Mouse (Mus musculus) C2C12 (cell line): ENCODE results near the gene Trim59. TPM values are rescaled to one million over a fixed set of nuclear protein-coding genes. Genes with fewer than 3 reads are reported as not detected.
A peak's percentile ranks its signal among the peaks of the same experiment; 100 is the strongest.

ENCODE experiments used
- H3K27me3 ChIP-seq: one replicate; pipeline ENCODE4 v1.6.1; 2011; ENCODE audit not compliant: control insufficient read depth, insufficient read depth, insufficient read length
- H3K36me3 ChIP-seq: one replicate; pipeline ENCODE4 v1.6.1; 2011; ENCODE audit not compliant: control insufficient read depth, insufficient read depth
- H3K4me3 ChIP-seq: one replicate; pipeline ENCODE4 v1.5.1; 2011; ENCODE audit warnings: mild to moderate bottlenecking, control low read depth; ENCODE audit not compliant: poor library complexity, insufficient read depth, severe bottlenecking
- H3K79me2 ChIP-seq: one replicate; pipeline ENCODE4 v1.6.1; 2011; ENCODE audit not compliant: control insufficient read depth, insufficient read depth
- H3K79me3 ChIP-seq: one replicate; pipeline ENCODE4 v1.6.1; 2011; ENCODE audit warnings: low read depth, control low read depth
- H3ac ChIP-seq: one replicate; pipeline ENCODE3; 2011; ENCODE audit warnings: low read depth; ENCODE audit not compliant: control insufficient read depth, insufficient read length
- CEBPB ChIP-seq: IDR thresholded peaks from one replicate; pipeline ENCODE4 v1.6.1; 2011; ENCODE audit warnings: low read depth, mild to moderate bottlenecking, control low read depth, moderate library complexity
- CTCF ChIP-seq: IDR thresholded peaks from one replicate; pipeline ENCODE4 v1.5.1; 2011; ENCODE audit not compliant: control insufficient read depth, insufficient read depth, insufficient read length
- FOSL1 ChIP-seq: IDR thresholded peaks from one replicate; pipeline ENCODE4 v1.8.0; 2011; ENCODE audit warnings: mild to moderate bottlenecking, low read length; ENCODE audit not compliant: poor library complexity, insufficient read depth, severe bottlenecking
- MAX ChIP-seq: IDR thresholded peaks from one replicate; pipeline ENCODE4 v1.6.1; 2011; ENCODE audit warnings: mild to moderate bottlenecking, control low read depth
- MYOD1 ChIP-seq: IDR thresholded peaks from one replicate; pipeline ENCODE4 v1.6.1; 2011; ENCODE audit warnings: low read depth; ENCODE audit not compliant: control insufficient read depth, insufficient read length
- MYOG ChIP-seq: IDR thresholded peaks from one replicate; pipeline ENCODE4 v1.6.1; 2011; ENCODE audit not compliant: control insufficient read depth, insufficient read length; ENCODE audit errors: extremely low read depth
- USF1 ChIP-seq: IDR thresholded peaks from one replicate; pipeline ENCODE4 v1.6.1; 2011; ENCODE audit warnings: low read depth, mild to moderate bottlenecking, control low read depth, moderate library complexity
- microRNA-seq: library from miRNA; unstranded; fragments of <30 nt; microRNA quantifications from one replicate; pipeline ENCODE4, GENCODE M21; 2019; ENCODE audit warnings: borderline microRNAs expressed
- polyA plus RNA-seq: library from polyadenylated mRNA; unstranded; fragments of >200 nt; fragmentation: generic; extraction: Trizol; gene quantifications from one replicate; pipeline ENCODE4 v1.2.1, GENCODE M21; 2012; ENCODE audit warnings: missing spikeins

Trim59 gene
- polyA plus RNA-seq, 1 experiment, result 24.7 TPM

DNA sequence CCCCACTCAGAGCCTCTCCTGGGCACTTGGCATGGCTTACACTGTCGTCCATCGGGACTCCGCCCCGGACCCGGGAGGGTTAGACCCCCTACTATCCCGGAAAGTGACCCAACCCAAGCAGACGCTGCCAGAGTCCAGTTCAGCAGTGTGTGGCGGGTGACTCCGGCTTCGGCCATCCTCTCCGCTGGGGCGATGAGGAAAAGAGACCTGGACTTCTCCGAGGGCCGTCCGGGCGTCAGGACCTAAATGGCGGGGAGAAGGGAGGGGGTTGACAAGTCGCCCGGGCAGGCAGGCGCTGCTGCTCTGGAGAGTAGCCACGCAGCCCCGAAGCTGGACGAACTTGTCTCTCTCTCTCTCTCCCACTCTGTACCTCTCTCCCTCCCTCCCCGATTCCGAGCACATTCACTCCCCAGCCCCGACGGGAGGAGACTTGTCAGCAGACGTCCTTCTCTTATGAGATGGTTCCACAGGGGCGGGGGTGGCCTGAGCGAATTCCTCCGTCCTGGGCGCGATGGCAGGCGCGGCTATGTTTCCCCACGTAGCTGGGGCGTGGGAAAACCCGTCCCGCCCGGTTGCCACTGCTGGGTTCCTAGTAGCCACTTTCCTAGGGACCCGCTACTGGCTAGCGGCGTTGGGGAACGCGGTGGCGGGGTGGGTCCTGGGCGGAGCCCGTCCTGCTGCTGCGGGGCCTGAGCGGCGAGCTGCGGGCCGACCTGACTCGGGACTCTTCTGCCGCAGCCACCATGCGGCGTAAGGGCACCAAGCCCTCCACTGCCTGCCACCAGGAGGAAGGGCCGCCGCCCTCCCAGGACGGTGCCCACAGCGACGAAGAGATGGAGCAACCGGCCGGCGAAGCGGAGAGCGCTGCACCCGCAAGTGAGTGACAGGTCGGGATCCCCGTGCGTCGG is 39.0 kb downstream of the Trim59 start:
- peaks cover 71% of the 10 kb centered on the region for H3K79me3 ChIP-seq
- TF ChIP-seq MAX (no peak), USF1 (no peak), CTCF (no peak), CEBPB (no peak), MYOG (no peak), FOSL1 (no peak), MYOD1 (no peak)
- H3K36me3 ChIP-seq, result peaks cover 41% of the 10 kb centered on the region
- H3K79me2 ChIP-seq, result peaks cover 96% of the 10 kb centered on the region
- peak overlapping the region; percentile 97 for H3K4me3 ChIP-seq
- H3K27me3 ChIP-seq, result no peaks in the 10 kb centered on the region
- peak overlapping the region; percentile 78 for H3ac ChIP-seq

DNA sequence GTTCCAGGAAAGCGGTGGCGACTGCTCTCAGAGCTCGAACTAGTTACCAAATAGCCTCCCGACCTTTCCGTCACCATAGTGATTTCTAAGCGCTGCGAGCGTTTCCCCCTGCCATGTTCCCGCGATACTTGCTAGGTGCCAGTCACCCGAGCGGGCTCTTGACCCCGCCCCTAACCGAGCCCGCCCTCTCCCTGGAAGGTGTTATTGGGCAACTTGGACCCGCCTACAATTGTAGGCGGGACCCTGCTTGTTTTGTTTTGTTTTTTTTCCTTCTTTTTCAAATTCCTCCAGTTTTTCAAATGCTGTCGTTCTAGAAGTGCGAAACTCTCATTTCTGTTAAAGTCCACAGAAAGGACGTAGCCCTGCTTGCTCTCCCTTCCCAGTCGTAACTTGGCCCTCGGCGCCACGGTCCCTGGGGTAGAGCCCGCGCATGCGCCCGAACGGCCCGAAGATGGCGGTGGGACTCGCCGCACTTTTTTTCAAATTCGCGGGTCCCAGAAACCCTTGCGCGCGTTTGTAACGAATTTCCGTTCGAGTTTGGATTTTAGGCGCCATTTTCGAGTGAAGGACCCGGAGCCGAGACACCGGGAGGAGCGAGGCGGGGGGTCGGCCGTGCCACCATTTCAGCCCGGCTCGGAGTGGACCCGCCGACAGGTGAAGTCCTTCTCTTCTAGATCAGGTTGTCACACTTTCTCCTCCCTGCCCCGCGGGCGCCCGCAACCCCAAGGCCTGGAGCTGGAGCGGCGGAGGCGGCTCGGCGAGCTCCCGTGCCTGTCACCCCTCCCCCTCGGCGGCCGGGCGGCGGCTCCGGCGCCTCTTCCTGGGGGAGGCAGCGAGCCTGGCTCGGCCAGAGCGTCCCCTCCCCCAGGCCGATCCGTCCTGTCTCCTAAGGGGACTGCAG is 39.9 kb downstream of the Trim59 start, which contains the start of the genes Ift80 and Smc4:
TSS of gene Ift80 (minus strand) at position 134 of the 901 bp plus-strand sequence.
TSS of gene Smc4 (plus strand) at position 302 of the 901 bp plus-strand sequence.
- Histone ChIP-seq H3K4me3 (peak within 1 kb of the TSS; percentile 97), H3K79me2 (peaks cover 94% of the 10 kb centered on the region), H3K36me3 (peaks cover 32% of the 10 kb centered on the region), H3K79me3 (peaks cover 65% of the 10 kb centered on the region), H3K27me3 (no peaks in the 10 kb centered on the region), H3ac (peak within 1 kb of the TSS; percentile 83)
- TF ChIP-seq MAX, result peak; percentile 11
- no peak for TF ChIP-seq CTCF
- peak; percentile 84 for TF ChIP-seq CEBPB

DNA sequence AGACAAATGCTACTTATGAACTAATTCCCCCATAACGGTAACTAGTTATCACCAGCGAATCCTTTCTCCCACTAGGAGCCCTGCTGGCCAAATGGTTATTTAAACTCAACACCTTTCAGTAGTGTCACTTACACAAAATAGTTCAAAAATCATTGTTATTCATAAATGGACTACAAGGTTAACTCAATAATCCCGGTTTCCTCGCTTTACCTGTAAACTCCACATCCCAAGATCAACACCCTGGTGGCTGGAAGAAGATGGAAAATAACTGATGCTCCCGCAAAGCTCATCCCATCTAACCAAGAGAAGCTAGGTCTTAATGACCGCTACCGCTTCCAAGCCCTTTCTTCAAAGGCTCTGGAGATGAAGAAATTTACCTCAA is 40.5 kb downstream of the Trim59 start:
- peak overlapping the region; percentile 67 for H3ac ChIP-seq
- peaks cover 94% of the 10 kb centered on the region for H3K79me2 ChIP-seq
- peaks cover 61% of the 10 kb centered on the region for H3K79me3 ChIP-seq
- H3K4me3 ChIP-seq, result peak overlapping the region; percentile 97
- TF ChIP-seq MAX, result no peak
- TF ChIP-seq CTCF, result no peak
- no peak for TF ChIP-seq MYOD1
- TF ChIP-seq USF1, result no peak
- H3K36me3 ChIP-seq, result peaks cover 26% of the 10 kb centered on the region
- no peaks in the 10 kb centered on the region for H3K27me3 ChIP-seq

DNA sequence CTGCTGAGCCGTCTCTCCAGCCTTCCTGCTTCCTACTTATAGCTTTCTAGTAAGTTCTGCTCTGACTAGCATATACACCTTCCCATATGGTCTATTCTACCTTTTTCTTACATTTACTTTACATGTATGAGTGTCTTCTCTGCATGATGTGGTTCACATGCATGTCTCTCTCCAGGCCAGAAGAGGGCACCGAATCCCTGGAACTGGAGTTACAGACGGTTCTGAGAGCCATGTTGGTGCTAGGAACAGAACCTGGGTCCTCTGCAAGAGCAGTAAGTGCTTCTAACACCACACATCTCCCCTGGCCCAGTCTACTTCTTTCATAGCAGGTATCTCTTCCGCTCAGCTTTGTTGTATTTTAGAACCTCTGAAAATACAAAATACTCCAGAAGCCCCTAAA is 41.8 kb downstream of the Trim59 start:
- peaks cover 50% of the 10 kb centered on the region for H3K79me3 ChIP-seq
- TF ChIP-seq CTCF, result no peak
- no peak for TF ChIP-seq FOSL1
- TF ChIP-seq USF1, result no peak
- no peak for TF ChIP-seq MAX
- no peak for TF ChIP-seq MYOD1
- TF ChIP-seq CEBPB, result no peak
- TF ChIP-seq MYOG, result no peak
- peaks cover 92% of the 10 kb centered on the region for H3K79me2 ChIP-seq
- H3K4me3 ChIP-seq, result no peak overlapping the region
- no peak overlapping the region for H3ac ChIP-seq
- H3K36me3 ChIP-seq, result peaks cover 16% of the 10 kb centered on the region
- no peaks in the 10 kb centered on the region for H3K27me3 ChIP-seq

DNA sequence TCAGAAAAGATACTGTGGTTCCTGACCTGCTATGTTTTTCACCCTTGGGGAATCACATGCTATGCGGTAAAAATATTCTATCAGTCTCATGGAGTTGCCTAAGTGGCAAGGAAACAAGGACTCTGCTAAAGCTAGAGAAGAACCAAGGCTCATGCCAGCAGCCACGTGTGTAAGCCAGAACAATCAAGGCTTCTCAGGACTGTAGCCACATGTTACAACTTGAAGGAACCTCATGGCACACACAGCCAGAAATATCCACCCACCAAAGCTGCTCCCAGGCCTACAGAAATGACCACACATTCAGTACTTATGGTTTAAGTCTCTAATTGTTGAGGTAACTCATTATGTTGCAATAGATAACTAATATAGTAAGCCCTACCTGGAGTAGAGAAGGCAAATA is 58.0 kb downstream of the Trim59 start:
- no peak for TF ChIP-seq MAX
- no peak for TF ChIP-seq MYOD1
- no peak for TF ChIP-seq MYOG
- no peak for TF ChIP-seq FOSL1
- no peak for TF ChIP-seq CEBPB
- H3K79me2 ChIP-seq, result no peaks in the 10 kb centered on the region
- H3ac ChIP-seq, result no peak overlapping the region
- H3K4me3 ChIP-seq, result no peak overlapping the region
- no peaks in the 10 kb centered on the region for H3K79me3 ChIP-seq
- peaks cover 13% of the 10 kb centered on the region for H3K36me3 ChIP-seq
- no peaks in the 10 kb centered on the region for H3K27me3 ChIP-seq

Small RNAs within 50 kb of the gene (microRNA-seq; reads per million reads assigned to microRNA genes)
- gene Mir15b (1,744 reads per million, percentile 89 among the genes with 10 or more reads in this experiment), gene Mir16-2 (753 reads per million, percentile 85 among the genes with 10 or more reads in this experiment)

Other genes with a start within 250 kb of the Trim59 start
- not detected for gene 1110032F04Rik, start 175.2 kb downstream of the Trim59 start, polyA plus RNA-seq
- gene Ift80, start 40.2 kb downstream of the Trim59 start, polyA plus RNA-seq, result 4.1 TPM
- 26.4 TPM for gene Smc4, start 40.0 kb downstream of the Trim59 start, polyA plus RNA-seq
- 24.0 TPM for gene Kpna4, start 82.4 kb upstream of the Trim59 start, polyA plus RNA-seq
- gene Arl14, start 177.7 kb upstream of the Trim59 start, polyA plus RNA-seq, result not detected